Mouse (Mus musculus): ENCODE results near the gene Slc12a6.

GRCm38 (mm10) chr2:112359611-112360010 is 94.0 kb downstream of the Slc12a6 start:
- TF ChIP-seq CTCF (IDR thresholded peaks at IDR 0.05; ENCODE audit: insufficient read depth, low read length) (no peak), POLR2A (IDR thresholded peaks at IDR 0.05; ENCODE audit: borderline replicate concordance, extremely low read depth, low read depth, low read length) (no peak)

All from lung, adult 2 months (tissue).